Mouse (Mus musculus) midbrain, embryonic 12.5 days (tissue): ENCODE measurements at regions not wholly inside any gene's neighbourhood (a gene's known extent, or its start where the extent isn't known, plus 50 kb on each side); places are given as distances from the start of the nearest gene placed in this dataset.

ENCODE experiments used
- ATAC-seq: fragments of 200-750 bp; cut with Nextera tagmentation; 2 replicates; pipeline ENCODE4 v1.8.0; 2017; ENCODE audit warnings: low read depth, moderate TSS enrichment, moderate library complexity; ENCODE audit not compliant: low FRiP score
- H3K27ac ChIP-seq: fragments of 300-500 bp; sonication (generic); replicated peaks from 2 replicates; pipeline ENCODE4 v1.5.1; 2016; ENCODE audit warnings: mild to moderate bottlenecking
- H3K27me3 ChIP-seq: fragments of 300-500 bp; sonication (generic); 2 replicates; pipeline ENCODE4 v1.6.1; 2016; ENCODE audit warnings: mild to moderate bottlenecking
- H3K36me3 ChIP-seq: fragments of 300-500 bp; sonication (generic); 2 replicates; pipeline ENCODE4 v1.6.1; 2016
- H3K4me1 ChIP-seq: fragments of 300-500 bp; sonication (generic); 2 replicates; pipeline ENCODE4 v1.6.1; 2016
- H3K4me2 ChIP-seq: fragments of 300-500 bp; sonication (generic); replicated peaks from 2 replicates; pipeline ENCODE4 v1.6.1; 2016; ENCODE audit warnings: mild to moderate bottlenecking, moderate library complexity
- H3K4me3 ChIP-seq: fragments of 300-500 bp; sonication (generic); 2 replicates; pipeline ENCODE4 v1.5.1; 2016; ENCODE audit warnings: mild to moderate bottlenecking
- H3K9ac ChIP-seq: fragments of 300-500 bp; sonication (generic); replicated peaks from 2 replicates; pipeline ENCODE4 v1.6.1; 2016; ENCODE audit warnings: mild to moderate bottlenecking, moderate library complexity
- H3K9me3 ChIP-seq: fragments of 300-500 bp; sonication (generic); 2 replicates; pipeline ENCODE4 v1.6.1; 2016; ENCODE audit warnings: mild to moderate bottlenecking
- WGBS: fragments of 180-500 bp; shearing (Covaris S2); methylation state at CpG from one replicate; pipeline ENCODE4 v1.1.7; 2016; 5-methylcytosine and 5-hydroxymethylcytosine counted together

- Histone ChIP-seq H3K27ac (no peak overlapping the region), H3K27me3 (no peaks in the 10 kb centered on the region), H3K4me1 (no peaks in the 10 kb centered on the region), H3K4me3 (no peak overlapping the region), H3K9ac (no peak overlapping the region), H3K4me2 (no peak overlapping the region), H3K9me3 (no peaks in the 10 kb centered on the region), H3K36me3 (no peaks in the 10 kb centered on the region)
- 80% methylated on average over 4 of the region's 4 CpGs for WGBS
- no peak for ATAC-seq
Observed at GRCm38 (mm10) chr11:79881812-79882211, 80.4 kb downstream of the Utp6 start.

GRCm38 (mm10) chr11:79878091-79878490, 84.1 kb downstream of the Utp6 start:
- H3K4me2 ChIP-seq = no peak overlapping the region
- no peaks in the 10 kb centered on the region for H3K27me3 ChIP-seq
- no peak for ATAC-seq

GRCm38 (mm10) chr11:79877184-79877745, 84.9 kb downstream of the Utp6 start:
- H3K27ac ChIP-seq = no peak overlapping the region
- WGBS = 64% methylated on average over 3 of the region's 3 CpGs
- H3K4me1 ChIP-seq = no peaks in the 10 kb centered on the region
- H3K4me2 ChIP-seq = no peak overlapping the region
- H3K9ac ChIP-seq = no peak overlapping the region
- H3K9me3 ChIP-seq = no peaks in the 10 kb centered on the region
- ATAC-seq = no peak
- H3K36me3 ChIP-seq = no peaks in the 10 kb centered on the region
- H3K4me3 ChIP-seq = no peak overlapping the region
- H3K27me3 ChIP-seq = no peaks in the 10 kb centered on the region

More at GRCm38 (mm10) chr11:79878091-79878490, 84.1 kb downstream of the Utp6 start:
- 83% methylated on average over 7 of the region's 7 CpGs for WGBS
- Histone ChIP-seq H3K9me3 (no peaks in the 10 kb centered on the region), H3K4me1 (no peaks in the 10 kb centered on the region), H3K9ac (no peak overlapping the region), H3K4me3 (no peak overlapping the region), H3K36me3 (no peaks in the 10 kb centered on the region), H3K27ac (no peak overlapping the region)

DNA sequence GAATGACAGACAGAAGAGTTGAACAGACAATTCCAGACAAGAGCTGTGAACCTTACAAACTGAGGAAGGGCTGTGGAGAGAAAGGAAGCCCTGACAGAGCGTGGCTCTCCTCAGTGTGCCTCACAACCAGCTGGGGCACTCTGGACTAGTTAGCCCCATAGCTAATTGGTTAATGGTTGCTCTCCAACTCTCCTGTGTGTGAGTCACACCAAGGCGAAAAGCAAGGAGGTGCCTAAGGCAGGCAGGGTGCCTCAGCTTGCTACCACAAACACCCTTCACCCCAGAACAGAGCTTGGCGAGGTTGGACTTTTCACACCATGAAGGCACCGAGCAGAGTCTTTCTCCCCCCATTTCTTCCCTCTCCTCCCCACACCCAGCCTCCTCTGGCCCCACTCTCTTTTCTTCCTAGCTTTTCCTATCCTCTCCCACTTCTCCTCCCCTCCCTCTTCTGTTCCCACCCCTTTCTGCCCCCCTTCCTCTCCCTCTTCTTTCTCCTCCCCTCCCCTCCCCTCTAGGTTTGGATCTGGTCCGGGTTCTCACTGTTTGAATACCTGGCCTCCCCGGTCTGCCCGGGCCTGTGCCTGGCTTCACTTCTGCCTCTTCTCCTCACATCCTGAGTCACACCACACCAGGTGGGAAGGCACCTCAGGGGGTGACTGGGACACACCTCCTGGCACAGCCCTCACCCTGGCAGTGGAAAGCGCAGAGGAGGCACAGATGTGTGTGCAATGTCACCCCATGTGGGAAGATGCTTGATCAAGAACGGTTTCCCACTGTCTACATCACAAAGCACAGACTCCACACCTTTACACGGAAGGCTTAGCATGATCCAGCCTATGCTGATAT, 90.2 kb downstream of the Utp6 start:
- no peaks in the 10 kb centered on the region for H3K9me3 ChIP-seq
- H3K27ac ChIP-seq = no peak overlapping the region
- H3K4me1 ChIP-seq = no peaks in the 10 kb centered on the region
- WGBS = 92% methylated on average over 10 of the region's 10 CpGs
- no peak overlapping the region for H3K4me2 ChIP-seq
- no peaks in the 10 kb centered on the region for H3K27me3 ChIP-seq
- H3K9ac ChIP-seq = no peak overlapping the region
- no peak for ATAC-seq
- H3K36me3 ChIP-seq = no peaks in the 10 kb centered on the region
- no peak overlapping the region for H3K4me3 ChIP-seq

DNA sequence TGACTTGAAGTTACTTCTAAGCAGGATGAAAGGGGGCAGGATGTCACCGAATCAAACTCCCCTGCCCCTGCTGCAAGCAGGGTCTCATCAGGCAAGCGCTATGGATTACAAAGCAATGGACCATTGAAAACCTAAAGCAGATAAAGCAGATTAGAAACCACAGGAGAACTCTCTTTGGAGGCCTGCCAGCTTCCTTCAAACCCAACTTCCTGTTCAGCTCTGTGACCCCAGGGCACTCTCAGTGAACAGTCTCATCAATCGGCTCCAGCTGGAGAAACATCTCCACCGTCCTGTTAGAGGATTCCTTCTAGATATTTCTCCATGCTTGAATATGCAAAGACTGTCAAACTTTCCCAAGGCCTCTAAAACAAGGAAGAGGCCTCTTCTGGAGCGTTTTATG, 92.0 kb downstream of the Utp6 start:
- Histone ChIP-seq H3K4me3 (no peak overlapping the region), H3K9ac (no peak overlapping the region), H3K27me3 (no peaks in the 10 kb centered on the region), H3K4me1 (no peaks in the 10 kb centered on the region), H3K9me3 (no peaks in the 10 kb centered on the region), H3K36me3 (no peaks in the 10 kb centered on the region), H3K4me2 (no peak overlapping the region), H3K27ac (no peak overlapping the region)
- ATAC-seq = no peak
- 46% methylated on average over 5 of the region's 5 CpGs for WGBS

DNA sequence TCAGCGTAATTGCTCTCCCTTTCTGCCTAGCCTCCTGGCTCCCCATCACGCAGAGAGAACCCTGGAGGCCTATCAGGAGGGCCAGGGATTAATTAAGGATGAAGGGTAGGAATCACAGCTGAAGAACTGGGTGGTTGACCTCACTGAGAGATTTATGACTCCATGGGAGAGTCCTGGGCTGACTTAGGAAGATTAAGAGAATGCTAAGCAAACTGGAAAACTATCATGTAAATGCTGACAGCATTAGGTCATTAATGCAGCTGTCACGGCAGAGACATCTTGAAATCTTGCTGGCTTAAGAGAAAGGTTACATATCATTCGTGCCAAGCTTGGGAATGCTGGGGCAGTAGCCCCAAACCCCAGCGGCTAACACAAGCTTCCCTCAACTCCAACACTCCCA, 93.2 kb downstream of the Utp6 start:
- Histone ChIP-seq H3K4me2 (no peak overlapping the region), H3K9me3 (no peaks in the 10 kb centered on the region), H3K36me3 (no peaks in the 10 kb centered on the region), H3K27me3 (no peaks in the 10 kb centered on the region), H3K4me3 (no peak overlapping the region), H3K9ac (no peak overlapping the region), H3K27ac (no peak overlapping the region), H3K4me1 (no peaks in the 10 kb centered on the region)
- no peak for ATAC-seq
- WGBS = 72% methylated on average over 5 of the region's 5 CpGs

DNA sequence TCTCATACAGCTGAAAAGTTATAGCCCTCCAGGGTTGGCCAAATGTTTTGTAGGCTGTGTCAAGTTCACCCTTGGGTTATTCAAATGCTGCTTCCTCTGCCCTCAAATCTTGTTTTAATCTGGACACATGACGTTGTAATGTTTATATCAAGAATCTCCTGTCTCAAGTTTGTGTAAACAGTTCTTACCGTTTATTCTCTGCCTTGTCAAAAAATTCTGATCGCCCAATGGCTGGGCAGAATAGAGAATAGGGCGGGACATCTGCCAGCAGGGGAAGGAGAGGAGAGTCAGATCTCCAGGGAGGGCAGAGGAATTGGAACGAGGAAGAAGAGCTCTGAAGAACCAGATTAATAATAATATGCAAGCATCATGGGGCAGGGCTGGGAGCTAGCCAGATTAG, 97.4 kb downstream of the Utp6 start:
- Histone ChIP-seq H3K27me3 (0 out of 2 replicates have a peak, but pooled peaks cover 7% of the 10 kb centered on the region), H3K36me3 (no peaks in the 10 kb centered on the region), H3K4me3 (no peak overlapping the region), H3K4me2 (no peak overlapping the region), H3K27ac (no peak overlapping the region), H3K4me1 (peaks cover 5% of the 10 kb centered on the region; the same call in 1 of the 2 replicates), H3K9me3 (no peaks in the 10 kb centered on the region), H3K9ac (no peak overlapping the region)
- ATAC-seq = no peak
- WGBS = 71% methylated on average over 5 of the region's 5 CpGs

GRCm38 (mm10) chr11:79863487-79864175, 98.6 kb downstream of the Utp6 start:
- Histone ChIP-seq H3K4me2 (no peak overlapping the region), H3K9ac (no peak overlapping the region), H3K9me3 (no peaks in the 10 kb centered on the region), H3K4me3 (no peak overlapping the region), H3K27me3 (0 out of 2 replicates have a peak, but pooled peaks cover 7% of the 10 kb centered on the region), H3K4me1 (peaks cover 7% of the 10 kb centered on the region; the same call in 1 of the 2 replicates), H3K36me3 (no peaks in the 10 kb centered on the region), H3K27ac (no peak overlapping the region)
- ATAC-seq = no peak
- WGBS = 90% methylated on average over 14 of the region's 14 CpGs

DNA sequence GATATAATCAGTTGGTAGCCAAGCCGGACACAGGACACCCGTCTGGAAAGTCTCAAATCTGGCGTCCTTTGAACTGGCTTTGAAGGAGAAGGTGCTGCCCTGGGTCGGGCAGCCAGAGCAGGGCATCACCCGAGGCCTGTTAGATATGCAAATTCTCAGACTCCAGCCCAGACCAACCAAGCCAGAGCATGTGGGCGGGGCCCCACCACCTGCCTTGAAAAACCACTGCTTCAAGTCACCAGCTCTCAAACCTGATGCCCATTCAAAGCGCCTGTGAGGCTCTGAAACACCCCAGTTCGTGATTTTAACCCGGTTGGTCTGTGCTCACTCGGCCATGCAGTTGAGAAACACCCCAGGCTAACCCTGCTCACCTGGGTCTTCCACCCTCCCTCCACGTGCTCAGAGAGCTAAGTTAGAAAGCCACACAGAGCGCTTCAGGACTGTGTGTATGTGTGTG, 101.6 kb downstream of the Utp6 start:
- Histone ChIP-seq H3K4me2 (no peak overlapping the region), H3K27ac (no peak overlapping the region), H3K9me3 (no peaks in the 10 kb centered on the region), H3K9ac (no peak overlapping the region), H3K36me3 (no peaks in the 10 kb centered on the region), H3K4me1 (peaks cover 7% of the 10 kb centered on the region; the same call in 1 of the 2 replicates), H3K27me3 (0 out of 2 replicates have a peak, but pooled peaks cover 7% of the 10 kb centered on the region), H3K4me3 (no peak overlapping the region)
- no peak for ATAC-seq
- WGBS = 28% methylated on average over 12 of the region's 12 CpGs

GRCm38 (mm10) chr11:79856376-79856775, 105.8 kb downstream of the Utp6 start:
- no peaks in the 10 kb centered on the region for H3K9me3 ChIP-seq
- H3K27me3 ChIP-seq = 0 out of 2 replicates have a peak, but pooled peaks cover 3% of the 10 kb centered on the region
- no peak for ATAC-seq
- no peak overlapping the region for H3K4me3 ChIP-seq
- 95% methylated on average over 5 of the region's 5 CpGs for WGBS
- H3K4me1 ChIP-seq = peaks cover 7% of the 10 kb centered on the region; the same call in 1 of the 2 replicates
- no peak overlapping the region for H3K27ac ChIP-seq
- no peak overlapping the region for H3K4me2 ChIP-seq
- no peaks in the 10 kb centered on the region for H3K36me3 ChIP-seq
- no peak overlapping the region for H3K9ac ChIP-seq

GRCm38 (mm10) chr11:79849545-79849944, 112.6 kb downstream of the Utp6 start:
- Histone ChIP-seq H3K4me3 (no peak overlapping the region), H3K9ac (no peak overlapping the region), H3K4me2 (no peak overlapping the region), H3K9me3 (no peaks in the 10 kb centered on the region), H3K4me1 (no peaks in the 10 kb centered on the region), H3K27me3 (no peaks in the 10 kb centered on the region), H3K36me3 (no peaks in the 10 kb centered on the region), H3K27ac (no peak overlapping the region)
- no peak for ATAC-seq
- 92% methylated on average over 3 of the region's 3 CpGs for WGBS

- H3K36me3 ChIP-seq = no peaks in the 10 kb centered on the region
- WGBS = 89% methylated on average over 4 of the region's 4 CpGs
- no peak overlapping the region for H3K27ac ChIP-seq
- H3K4me1 ChIP-seq = no peaks in the 10 kb centered on the region
- H3K4me3 ChIP-seq = no peak overlapping the region
- no peak for ATAC-seq
- H3K4me2 ChIP-seq = no peak overlapping the region
- no peak overlapping the region for H3K9ac ChIP-seq
- no peaks in the 10 kb centered on the region for H3K9me3 ChIP-seq
- H3K27me3 ChIP-seq = 0 out of 2 replicates have a peak, but pooled peaks cover 4% of the 10 kb centered on the region
Observed at GRCm38 (mm10) chr11:79844436-79844835, 117.8 kb downstream of the Utp6 start.
